Mouse (Mus musculus) fibroblast of lung, adult 2 months (primary cell): ENCODE measurements around the gene Hsd17b13.

ENCODE experiments used
- DNase-seq: peaks from one replicate; pipeline ENCODE4 v3.0.0-alpha.2; 2011; ENCODE audit warnings: low read depth

Gene Hsd17b13

DNA sequence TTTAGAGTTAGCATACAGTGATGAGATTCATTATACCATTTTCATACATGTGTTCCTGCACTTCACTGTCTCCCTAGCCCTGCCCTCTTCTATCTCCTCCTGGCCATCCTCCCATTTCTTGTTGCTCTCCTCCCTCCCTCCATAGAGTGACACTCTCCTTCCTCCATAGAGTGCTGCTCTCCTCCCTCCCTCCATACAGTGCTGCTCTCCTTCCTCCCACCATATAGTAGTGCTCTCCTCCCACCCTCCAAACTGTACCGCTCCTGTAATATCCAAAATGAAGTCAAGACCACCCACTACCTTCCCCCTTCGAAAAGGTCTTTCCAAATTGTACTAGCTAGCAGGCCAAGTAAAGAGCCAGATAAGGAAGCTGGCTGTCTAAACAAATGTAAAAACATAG lies 53.5 kb downstream of the Hsd17b13 start:
- DNase-seq, result no peak

DNA sequence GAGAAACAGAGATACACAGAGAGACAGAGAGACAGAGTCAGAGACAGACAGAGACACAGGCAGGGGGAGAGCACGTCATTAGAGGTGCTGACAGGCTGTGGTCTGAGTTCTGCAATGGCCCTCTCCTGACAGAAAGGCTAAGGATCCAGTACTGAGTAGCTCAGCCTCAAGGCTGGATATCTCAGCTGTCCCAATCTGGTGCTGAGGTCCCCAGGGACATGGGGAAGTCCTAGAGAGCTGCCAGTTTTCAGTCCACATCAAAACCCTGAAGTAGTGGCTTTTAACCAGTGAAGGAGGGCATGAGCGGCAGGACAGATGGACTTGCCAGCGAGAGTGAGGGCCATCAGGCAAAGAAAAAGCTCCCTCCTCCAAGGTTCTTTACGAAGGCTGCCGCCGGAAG lies 54.1 kb downstream of the Hsd17b13 start:
- no peak for DNase-seq

DNA sequence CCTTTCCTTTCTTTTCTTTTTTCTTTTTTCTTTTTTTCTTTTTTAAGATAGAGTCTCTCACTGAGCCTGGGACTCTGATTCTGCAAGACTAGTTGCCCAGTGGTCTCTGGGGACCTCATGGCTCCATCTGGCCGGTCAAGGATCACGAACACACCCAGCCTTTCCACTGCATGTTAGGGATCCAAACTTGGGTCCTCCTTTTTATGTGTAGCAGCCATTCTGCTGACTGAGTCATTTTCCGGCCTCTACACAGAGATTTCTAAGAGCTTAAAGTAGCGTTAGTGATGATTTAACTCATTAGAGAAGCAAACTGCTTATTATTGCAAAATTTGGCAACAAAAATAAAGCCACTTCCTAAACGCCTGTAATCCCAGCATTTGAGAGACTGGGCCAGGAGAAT lies 54.8 kb downstream of the Hsd17b13 start:
- DNase-seq, result no peak

DNA sequence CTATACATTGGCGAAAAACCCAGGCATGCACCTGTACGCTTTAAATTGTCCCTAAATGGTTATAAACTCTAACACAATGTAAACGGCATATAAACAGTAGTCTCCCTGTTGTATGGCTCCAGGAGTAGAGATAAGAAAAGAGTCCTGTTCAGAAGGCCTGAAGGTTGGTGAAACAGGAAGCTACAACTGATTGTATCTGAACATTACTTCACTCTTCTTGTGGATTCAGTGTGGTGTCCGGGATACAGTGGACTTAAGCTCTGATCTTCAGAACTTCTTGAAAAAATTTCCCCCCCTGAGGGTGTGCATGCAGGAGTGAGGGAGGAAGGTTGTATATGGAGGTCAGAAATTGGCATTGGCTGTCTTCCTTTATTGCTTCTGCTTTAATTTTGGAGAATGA lies 57.7 kb downstream of the Hsd17b13 start:
- no peak for DNase-seq

DNA sequence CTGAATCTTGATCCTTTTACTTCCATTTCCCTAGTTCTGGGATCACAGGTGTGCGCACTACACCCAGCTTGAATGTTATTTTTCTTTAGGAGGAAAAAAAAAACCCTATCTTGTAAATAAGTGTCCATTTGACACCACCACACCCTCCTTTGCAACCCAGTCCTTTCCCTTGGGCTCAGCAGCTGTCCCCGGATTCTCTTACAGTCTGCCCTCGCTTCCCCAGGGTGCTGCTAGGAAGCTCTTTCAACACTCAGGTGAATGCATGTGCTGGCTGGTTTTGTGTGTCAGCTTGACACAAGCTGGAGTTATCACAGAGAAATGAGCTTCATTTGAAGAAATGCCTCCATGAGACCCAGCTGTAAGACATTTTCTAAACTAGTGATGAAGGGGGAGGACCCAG lies 59.0 kb downstream of the Hsd17b13 start:
- no peak for DNase-seq

DNA sequence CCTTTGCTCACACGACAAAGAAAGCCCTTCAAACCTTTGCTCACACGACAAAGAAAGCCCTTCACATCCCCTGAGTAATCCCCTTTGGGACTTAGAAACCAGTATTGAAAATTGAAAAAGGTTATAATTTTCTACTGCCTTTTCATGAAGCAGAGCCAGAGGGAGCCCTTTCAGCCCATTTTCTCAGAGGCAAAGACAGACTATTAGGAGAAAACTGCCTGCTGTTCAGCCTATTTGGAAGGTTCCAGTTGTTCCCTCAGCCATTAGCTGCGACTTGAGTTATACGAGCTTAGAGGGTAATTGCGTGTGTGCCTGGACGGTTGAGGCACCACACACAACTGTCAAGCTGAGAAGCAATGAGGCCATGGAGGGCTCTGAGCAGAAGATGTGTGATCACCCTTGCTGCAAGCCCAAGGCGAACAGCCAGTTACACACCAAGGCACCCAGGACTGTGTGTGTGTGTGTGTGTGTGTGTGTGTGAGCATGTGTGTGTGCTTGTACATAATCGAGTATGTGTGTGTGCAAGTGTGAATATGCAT lies 59.8 kb downstream of the Hsd17b13 start:
- DNase-seq, result no peak

DNA sequence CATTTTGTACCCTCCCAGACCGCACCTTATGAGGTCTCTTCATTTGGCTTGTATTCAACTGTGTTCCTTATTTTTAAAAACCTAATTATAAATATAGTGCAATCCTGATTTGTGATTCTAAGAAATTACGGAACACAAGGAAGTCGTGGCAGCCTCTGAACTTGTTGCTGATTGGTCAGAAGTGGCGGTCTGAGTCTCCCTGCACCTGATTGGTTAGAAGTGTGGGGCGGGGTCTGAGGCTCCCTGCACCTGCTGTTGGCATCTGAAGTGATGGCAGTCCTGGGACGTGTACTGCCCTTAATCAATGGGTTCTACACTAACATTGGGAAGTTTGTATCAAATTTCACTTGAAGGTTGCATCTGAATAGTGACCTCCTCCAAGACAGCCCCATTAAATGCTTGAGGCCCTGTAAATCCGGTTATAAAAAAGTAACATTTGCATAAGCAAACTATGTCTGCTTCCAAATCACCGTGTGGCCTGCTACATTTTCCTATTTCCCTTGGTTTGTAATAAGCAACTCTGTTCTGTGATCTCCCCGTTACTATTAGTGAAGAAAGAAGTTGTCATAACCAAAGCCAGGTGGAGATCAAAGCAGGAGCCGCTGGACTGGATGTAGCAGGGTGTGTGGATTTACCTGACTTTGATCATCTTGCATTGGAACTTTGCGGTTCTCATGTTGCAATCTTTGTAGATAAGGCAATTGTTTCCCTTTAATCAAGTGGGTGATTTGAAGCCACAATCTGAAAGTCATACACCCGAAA lies 60.4 kb downstream of the Hsd17b13 start:
- DNase-seq, result no peak

DNA sequence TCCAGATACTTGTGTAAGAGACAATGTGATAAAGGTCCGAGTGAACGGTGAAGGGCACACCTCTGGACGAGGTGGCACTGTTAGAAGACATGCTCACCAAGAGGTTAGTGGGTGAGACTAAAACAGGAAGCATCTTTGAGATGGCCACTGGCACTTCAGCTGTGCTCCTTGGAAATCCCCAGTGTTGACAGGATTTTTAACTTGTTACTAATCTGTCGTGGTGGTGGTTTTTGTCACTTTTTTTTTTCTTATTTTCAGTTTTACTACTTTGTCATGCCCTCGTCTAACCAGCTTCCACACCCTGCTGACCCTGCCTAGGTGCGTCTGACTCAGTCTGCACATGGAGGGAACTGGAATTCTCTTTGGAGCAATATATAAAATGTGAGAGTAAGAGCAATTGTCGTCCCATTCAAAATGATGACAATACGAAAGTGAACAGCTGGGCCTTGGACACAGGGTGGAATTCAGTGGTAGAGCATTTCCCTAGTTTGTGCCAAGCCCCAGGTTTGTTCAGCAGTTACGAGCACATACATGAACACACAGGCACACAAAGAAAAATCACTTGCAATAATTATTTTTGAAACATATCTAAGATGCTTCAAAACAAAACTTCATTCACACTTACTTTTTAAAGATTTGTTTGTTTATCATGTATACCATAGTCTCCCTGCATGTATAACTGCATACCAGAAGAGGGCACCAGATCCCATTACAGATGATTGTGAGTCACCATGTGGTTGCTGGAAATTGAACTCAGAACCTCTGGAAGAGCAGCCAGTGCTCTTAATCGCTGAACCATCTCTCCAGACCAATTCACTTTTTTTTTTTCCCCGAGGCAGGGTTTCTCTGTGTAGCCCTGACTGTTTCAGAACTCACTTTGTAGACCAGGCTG lies 62.6 kb downstream of the Hsd17b13 start:
- DNase-seq, result no peak

DNA sequence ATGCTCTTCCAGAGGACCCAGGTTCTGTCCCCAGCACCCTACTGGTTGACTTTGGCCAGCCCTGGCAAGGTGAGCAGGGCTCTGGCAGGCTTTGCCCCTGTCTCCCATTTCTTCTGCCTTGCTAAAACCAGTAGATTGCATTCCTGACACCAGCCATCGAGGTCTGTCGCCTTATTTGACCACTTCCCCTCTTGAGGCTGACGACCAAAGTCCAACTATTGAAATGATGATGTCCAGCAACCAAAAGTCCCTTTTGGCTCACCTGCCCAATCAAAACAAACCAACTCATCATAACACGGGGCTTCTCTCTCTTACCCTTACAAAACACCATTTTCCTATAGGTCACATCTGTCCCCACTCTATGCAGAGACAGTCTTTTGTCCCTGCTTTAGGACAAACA lies 64.1 kb downstream of the Hsd17b13 start:
- no peak for DNase-seq

DNA sequence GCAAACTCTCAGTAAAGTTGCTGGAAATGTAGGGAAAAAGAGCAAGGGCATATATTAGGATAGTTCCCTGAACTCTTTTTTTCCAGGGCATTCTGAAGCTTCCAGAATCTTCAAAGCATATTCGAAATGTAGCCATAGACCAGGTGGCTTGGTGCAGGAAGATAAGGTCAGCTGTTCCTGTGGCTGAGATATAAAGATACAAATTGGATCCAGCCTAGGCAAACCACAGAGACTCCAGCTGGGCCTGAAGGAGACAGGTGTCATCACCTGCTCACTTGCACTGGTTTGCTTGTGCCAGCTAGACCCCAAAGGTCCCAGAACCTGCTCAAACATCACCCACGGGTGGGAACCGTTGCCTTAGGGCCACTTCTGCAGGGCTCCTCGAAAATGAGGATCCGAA lies 65.7 kb downstream of the Hsd17b13 start:
- no peak for DNase-seq

DNA sequence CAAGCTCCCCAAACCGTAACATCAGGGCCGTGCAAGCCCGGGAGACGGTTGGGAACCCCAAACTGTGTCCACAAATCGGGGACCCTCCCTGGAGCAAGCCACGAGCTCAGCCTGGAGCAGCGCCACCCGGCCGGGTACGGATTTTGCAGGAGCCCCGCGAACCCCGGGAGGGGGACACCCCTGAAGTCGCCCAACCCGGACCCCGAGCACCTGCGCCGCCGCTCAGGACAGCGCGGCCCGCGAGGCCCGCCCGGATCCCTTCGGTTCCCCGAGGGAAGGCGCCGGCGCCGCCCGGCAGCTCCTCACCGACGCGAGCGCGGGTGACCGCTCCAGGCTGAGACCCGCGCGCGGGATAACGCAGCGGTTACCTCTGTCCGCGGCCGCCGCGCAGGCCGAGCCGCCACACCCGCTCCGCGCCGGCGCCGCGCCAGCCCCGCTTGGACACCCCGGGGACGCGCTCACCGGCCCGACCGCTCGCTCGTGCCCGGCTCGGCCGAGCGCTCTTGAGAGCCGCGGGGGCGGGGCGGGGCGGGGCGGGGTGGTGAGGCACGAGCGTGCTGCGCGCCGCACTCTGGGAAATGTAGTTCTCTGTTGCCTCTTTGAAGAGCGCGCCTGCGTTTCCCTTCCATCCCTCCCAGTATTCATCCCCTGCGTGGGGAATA lies 66.3 kb downstream of the Hsd17b13 start, which contains the start of gene Klhl8:
Gene Klhl8 (minus strand): TSS at position 512 of the 662 bp plus-strand sequence.
- peak; percentile 23 for DNase-seq

DNA sequence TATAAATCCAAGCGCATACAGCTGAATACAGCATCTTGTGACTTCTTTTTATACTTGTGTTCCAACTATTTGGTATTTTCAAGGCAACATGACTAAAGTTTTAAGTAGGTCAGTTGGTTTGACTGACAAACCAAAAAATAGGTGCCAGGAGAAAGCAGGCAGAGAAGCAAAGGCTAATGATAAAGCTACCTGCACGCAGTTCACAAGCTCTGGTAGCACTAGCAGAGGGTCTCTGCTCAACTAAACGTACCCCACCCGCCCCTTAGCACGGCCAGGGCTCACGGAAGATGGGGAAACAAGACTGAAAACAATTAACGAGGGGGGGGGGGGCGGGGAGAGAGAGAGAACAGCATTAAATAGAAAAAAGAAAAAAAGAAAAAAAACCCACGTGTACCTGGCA lies 67.1 kb downstream of the Hsd17b13 start:
- DNase-seq, result no peak

DNA sequence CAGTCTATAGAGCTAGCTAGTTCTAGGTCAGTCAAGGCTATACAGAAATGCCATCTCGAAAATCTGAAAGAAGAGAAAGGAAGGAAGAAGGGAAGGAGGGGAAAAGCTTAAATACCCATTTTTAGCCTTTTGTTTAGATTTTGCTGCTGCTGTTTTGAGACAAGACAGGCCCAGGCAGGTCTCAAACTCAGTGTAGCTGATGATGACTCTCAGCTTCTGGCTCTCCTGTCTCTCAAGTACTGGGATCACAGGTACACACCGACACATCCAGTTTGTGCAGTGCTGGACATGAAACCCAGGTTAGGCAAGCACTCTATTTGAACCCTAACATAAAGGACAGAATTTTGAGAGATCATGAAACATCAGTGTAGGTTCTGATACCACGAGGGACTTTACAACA lies 67.7 kb downstream of the Hsd17b13 start:
- no peak for DNase-seq

DNA sequence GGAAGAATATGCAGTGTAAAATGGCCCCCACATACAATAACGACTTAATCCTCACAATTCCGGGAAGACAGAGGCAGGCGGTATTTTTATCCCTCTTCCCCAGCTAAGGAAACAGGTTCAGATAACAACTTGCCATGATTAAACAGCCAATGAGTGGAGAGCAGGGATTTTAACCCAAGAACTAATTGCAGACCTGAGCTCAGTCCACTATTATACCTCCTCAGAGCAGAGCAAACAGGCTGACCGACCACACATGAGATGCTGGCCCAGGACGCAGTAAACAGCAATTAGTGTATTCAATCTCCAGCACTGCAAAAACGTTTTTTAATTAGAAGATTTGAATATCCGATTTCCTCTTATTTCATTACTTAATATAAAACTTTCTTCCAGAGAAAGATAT lies 68.4 kb downstream of the Hsd17b13 start:
- no peak for DNase-seq

DNA sequence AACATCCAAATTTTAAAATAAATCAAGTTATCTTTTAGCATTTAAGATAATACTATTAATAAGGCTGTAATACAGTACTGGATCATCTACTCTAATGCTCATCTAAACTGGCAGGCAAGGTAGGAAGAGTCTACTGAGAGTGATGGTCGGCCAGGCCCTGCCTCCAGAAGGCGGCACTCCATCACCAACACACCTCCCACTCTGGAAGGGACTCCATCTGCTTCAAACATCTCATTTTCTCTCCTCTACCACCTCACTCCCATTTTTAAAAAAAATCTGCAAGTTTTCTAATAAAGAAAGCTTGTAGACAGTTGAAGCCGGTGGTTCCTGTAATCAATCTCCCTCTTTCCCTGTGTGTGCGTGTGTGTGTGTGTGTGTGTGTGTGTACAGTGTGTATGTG lies 69.4 kb downstream of the Hsd17b13 start:
- DNase-seq, result no peak

DNA sequence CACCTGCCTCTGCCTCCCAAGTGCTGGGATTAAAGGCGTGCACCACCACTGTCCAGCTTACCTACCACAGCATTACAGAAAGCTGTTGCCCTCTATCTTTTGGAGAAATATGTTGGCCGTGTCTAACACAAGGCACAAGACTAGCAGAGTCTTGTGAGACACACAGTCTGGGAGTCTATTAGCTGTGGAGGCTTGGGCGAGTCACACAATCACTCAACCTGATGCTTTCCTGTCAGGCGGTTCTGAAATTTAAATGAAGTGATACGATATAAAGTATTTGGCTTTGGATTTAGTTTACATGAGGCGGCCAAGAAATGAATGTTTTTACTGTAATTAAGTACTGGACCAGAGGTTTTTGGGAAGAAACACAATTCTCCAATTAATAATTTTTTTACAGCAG lies 71.0 kb downstream of the Hsd17b13 start:
- no peak for DNase-seq
